Mouse (Mus musculus) hindbrain, embryonic 14.5 days (tissue): ENCODE data around the gene Cd276. TPM values are rescaled to one million over a fixed set of nuclear protein-coding genes. Genes with fewer than 3 reads are reported as not detected.

Experiments used
- polyA plus RNA-seq: library from polyadenylated mRNA; unstranded; fragments of >200 nt; fragmentation: Nextera tagmentation; extraction: Ambion mirVana; gene quantifications from 2 replicates; pipeline ENCODE4 v1.2.1, GENCODE M21; 2014

Gene Cd276
- polyA plus RNA-seq, 1 experiment from 2014 or later: 37.6 TPM

Other genes with a start within 250 kb of the Cd276 start
- 7.9 and 9.6 TPM in 2 replicates for gene Loxl1, start 242.3 kb downstream of the Cd276 start, polyA plus RNA-seq
- gene Tbc1d21, start 185.0 kb downstream of the Cd276 start, polyA plus RNA-seq: not detected in 2 replicates
- gene Insyn1, start 66.8 kb downstream of the Cd276 start, polyA plus RNA-seq: 15.1 and 16.7 TPM in 2 replicates
- 209 and 250 TPM in 2 replicates for gene Nptn, start 26.8 kb upstream of the Cd276 start, polyA plus RNA-seq
- 2.8 TPM in 2 replicates for gene Rec114, start 188.5 kb upstream of the Cd276 start, polyA plus RNA-seq